Mouse (Mus musculus): Measurements from ENCODE around the gene Ube4b. TPM values are rescaled to one million over a fixed set of nuclear protein-coding genes. Genes with fewer than 3 reads are reported as not detected.

Ube4b gene
- polyA plus RNA-seq, 1 experiment = 110 TPM

GRCm38 (mm10) chr4:149286287-149287137 is 140.0 kb downstream of the Ube4b start:
- WGBS = 92% methylated on average over 8 of the region's 8 CpGs
- TF ChIP-seq POLR2A (IDR thresholded peaks at IDR 0.05; ENCODE audit: control insufficient read depth, extremely low read depth, insufficient read depth, low read length, poor library complexity) (no peak), CTCF (IDR thresholded peaks at IDR 0.05; ENCODE audit: borderline replicate concordance, control insufficient read depth, extremely low read depth, insufficient read depth, low read length, poor library complexity) (no peak)
- Histone ChIP-seq H3K4me3 (ENCODE audit: control insufficient read depth, insufficient read depth, low read length) (no peak overlapping the region), H3K27me3 (ENCODE audit: control insufficient read depth, insufficient read depth, low read length) (no peaks in the 10 kb centered on the region), H3K4me1 (replicated peaks; ENCODE audit: control insufficient read depth, insufficient read depth, low read length) (peaks cover 9% of the 10 kb centered on the region), H3K27ac (ENCODE audit: control insufficient read depth, insufficient read depth, low read length) (no peak overlapping the region), H3K36me3 (ENCODE audit: control insufficient read depth, insufficient read depth, low read length) (no peaks in the 10 kb centered on the region)
- DNase-seq = no peak

- WGBS = 93% methylated on average over 1 of the region's 1 CpGs
- no peak for DNase-seq
- Histone ChIP-seq H3K36me3 (ENCODE audit: control insufficient read depth, insufficient read depth, low read length) (no peaks in the 10 kb centered on the region), H3K4me1 (replicated peaks; ENCODE audit: control insufficient read depth, insufficient read depth, low read length) (peaks cover 9% of the 10 kb centered on the region), H3K27me3 (ENCODE audit: control insufficient read depth, insufficient read depth, low read length) (no peaks in the 10 kb centered on the region), H3K27ac (ENCODE audit: control insufficient read depth, insufficient read depth, low read length) (no peak overlapping the region), H3K4me3 (ENCODE audit: control insufficient read depth, insufficient read depth, low read length) (no peak overlapping the region)
- TF ChIP-seq CTCF (IDR thresholded peaks at IDR 0.05; ENCODE audit: borderline replicate concordance, control insufficient read depth, extremely low read depth, insufficient read depth, low read length, poor library complexity) (no peak), POLR2A (IDR thresholded peaks at IDR 0.05; ENCODE audit: control insufficient read depth, extremely low read depth, insufficient read depth, low read length, poor library complexity) (no peak)
Observed at GRCm38 (mm10) chr4:149285691-149286090, 140.9 kb downstream of the Ube4b start.

DNA sequence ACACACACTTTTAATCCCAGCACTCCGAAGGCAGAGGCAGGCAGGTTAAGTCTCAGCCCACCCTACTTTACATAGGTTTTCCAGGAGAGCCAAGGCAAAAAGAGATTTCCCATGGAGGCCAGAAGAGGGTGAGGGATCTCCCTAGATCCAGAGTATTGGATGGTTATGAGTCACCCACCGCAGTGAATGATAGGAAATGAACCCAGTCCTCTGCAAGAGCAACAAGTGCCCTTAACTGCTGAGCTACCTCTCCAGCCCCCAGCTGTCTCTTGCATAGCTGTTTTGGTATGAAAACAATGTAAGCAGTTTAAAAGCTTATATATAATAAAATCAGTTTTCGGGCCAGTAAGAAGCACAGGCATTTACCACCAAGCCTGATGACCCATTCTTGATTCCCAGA is 143.5 kb downstream of the Ube4b start:
- Histone ChIP-seq H3K27me3 (ENCODE audit: control insufficient read depth, insufficient read depth, low read length) (no peaks in the 10 kb centered on the region), H3K27ac (ENCODE audit: control insufficient read depth, insufficient read depth, low read length) (no peak overlapping the region), H3K4me3 (ENCODE audit: control insufficient read depth, insufficient read depth, low read length) (no peak overlapping the region), H3K4me1 (replicated peaks; ENCODE audit: control insufficient read depth, insufficient read depth, low read length) (peaks cover 9% of the 10 kb centered on the region), H3K36me3 (ENCODE audit: control insufficient read depth, insufficient read depth, low read length) (no peaks in the 10 kb centered on the region)
- no peak for TF ChIP-seq CTCF (IDR thresholded peaks at IDR 0.05; ENCODE audit: borderline replicate concordance, control insufficient read depth, extremely low read depth, insufficient read depth, low read length, poor library complexity)
- 95% methylated on average over 3 of the region's 3 CpGs for WGBS
- no peak for DNase-seq

GRCm38 (mm10) chr4:149282025-149282738 is 144.4 kb downstream of the Ube4b start:
- 57% methylated on average over 7 of the region's 7 CpGs for WGBS
- no peaks in the 10 kb centered on the region for H3K27me3 ChIP-seq (ENCODE audit: control insufficient read depth, insufficient read depth, low read length)
- TF ChIP-seq POLR2A (IDR thresholded peaks at IDR 0.05; ENCODE audit: control insufficient read depth, extremely low read depth, insufficient read depth, low read length, poor library complexity) (no peak), CTCF (IDR thresholded peaks at IDR 0.05; ENCODE audit: borderline replicate concordance, control insufficient read depth, extremely low read depth, insufficient read depth, low read length, poor library complexity) (no peak)

More at GRCm38 (mm10) chr4:149282025-149282738, 144.4 kb downstream of the Ube4b start:
- H3K4me1 ChIP-seq (replicated peaks; ENCODE audit: control insufficient read depth, insufficient read depth, low read length) = peaks cover 9% of the 10 kb centered on the region
- no peak for DNase-seq
- no peak overlapping the region; the same call in 1 of the 2 replicates for H3K27ac ChIP-seq (ENCODE audit: control insufficient read depth, insufficient read depth, low read length)
- H3K4me3 ChIP-seq (ENCODE audit: control insufficient read depth, insufficient read depth, low read length) = no peak overlapping the region
- H3K36me3 ChIP-seq (ENCODE audit: control insufficient read depth, insufficient read depth, low read length) = no peaks in the 10 kb centered on the region

Other genes starting within 250 kb of the Ube4b start
- 21.5 and 23.9 TPM in 2 replicates for gene Kif1b, start 119.1 kb downstream of the Ube4b start, polyA plus RNA-seq (2012; rRNA removed)
- 0.59 and 1.2 TPM in 2 replicates for gene Rbp7, start 28.2 kb upstream of the Ube4b start, polyA plus RNA-seq (2012; rRNA removed)
- not detected in 2 replicates for gene Tmem274, start 50.6 kb upstream of the Ube4b start, polyA plus RNA-seq (2012; rRNA removed)
- gene Nmnat1, start 58.5 kb upstream of the Ube4b start, polyA plus RNA-seq (2012; rRNA removed) = 21.6 and 22.9 TPM in 2 replicates
- 29.0 and 30.3 TPM in 2 replicates for gene Lzic, start 58.5 kb upstream of the Ube4b start, polyA plus RNA-seq (2012; rRNA removed)
- 13.2 and 17.9 TPM in 2 replicates for gene Ctnnbip1, start 91.5 kb upstream of the Ube4b start, polyA plus RNA-seq (2012; rRNA removed)
- gene Clstn1, start 159.7 kb upstream of the Ube4b start, polyA plus RNA-seq (2012; rRNA removed) = 21.6 and 24.5 TPM in 2 replicates

Data from thymus, adult 2 months (tissue).